Mouse (Mus musculus) myocyte (in vitro differentiated cells): ENCODE data around the gene Dct.

Experiments
- CEBPB ChIP-seq: IDR thresholded peaks from 2 replicates; pipeline ENCODE4 v1.6.1; 2011; ENCODE audit warnings: mild to moderate bottlenecking, moderate library complexity; ENCODE audit not compliant: poor library complexity, insufficient read depth, severe bottlenecking
- E2F4 ChIP-seq: IDR thresholded peaks from one replicate; pipeline ENCODE4 v1.6.1; 2011; ENCODE audit warnings: mild to moderate bottlenecking, control low read depth, moderate library complexity; ENCODE audit not compliant: insufficient read depth
- MAX ChIP-seq: IDR thresholded peaks from one replicate; pipeline ENCODE4 v1.6.1; 2011; ENCODE audit warnings: low read depth, mild to moderate bottlenecking, control low read depth
- MYOD1 ChIP-seq, 3 experiments: IDR thresholded peaks; one replicate each; pipeline ENCODE4 v1.6.1; 2011; ENCODE audit warnings: control low read depth in 2 of 3, low read depth in 2 of 3, mild to moderate bottlenecking in 2 of 3, moderate library complexity in 1 of 3; ENCODE audit not compliant: insufficient read length in 2 of 3, control insufficient read depth in 1 of 3
- MYOG ChIP-seq, 3 experiments: IDR thresholded peaks; one replicate each; pipeline ENCODE4 v1.6.1; 2011; ENCODE audit warnings: control low read depth in 2 of 3, low read depth in 2 of 3, mild to moderate bottlenecking in 2 of 3; ENCODE audit not compliant: insufficient read length in 2 of 3, control insufficient read depth in 1 of 3, insufficient read depth in 1 of 3
- POLR2A ChIP-seq: IDR thresholded peaks from one replicate; pipeline ENCODE4 v1.6.1; 2011; ENCODE audit warnings: low read depth, mild to moderate bottlenecking, control low read depth, moderate library complexity; ENCODE audit not compliant: insufficient read length
- POLR2AphosphoS2 ChIP-seq: IDR thresholded peaks from one replicate; pipeline ENCODE4 v1.6.1; 2011; ENCODE audit warnings: low read depth, control low read depth; ENCODE audit not compliant: insufficient read length
- REST ChIP-seq: IDR thresholded peaks from one replicate; pipeline ENCODE4 v1.6.1; 2011; ENCODE audit warnings: mild to moderate bottlenecking, control low read depth, moderate library complexity; ENCODE audit not compliant: insufficient read depth, insufficient read length
- SRF ChIP-seq: IDR thresholded peaks from one replicate; pipeline ENCODE4 v1.6.1; 2011; ENCODE audit warnings: low read depth; ENCODE audit not compliant: control insufficient read depth, insufficient read length
- TCF12 ChIP-seq: IDR thresholded peaks from one replicate; pipeline ENCODE4 v1.6.1; 2011; ENCODE audit warnings: mild to moderate bottlenecking, control low read depth; ENCODE audit not compliant: poor library complexity, insufficient read depth, severe bottlenecking
- TCF3 ChIP-seq: IDR thresholded peaks from one replicate; pipeline ENCODE4 v1.6.1; 2011; ENCODE audit warnings: low read depth, control low read depth; ENCODE audit not compliant: insufficient read length
- USF1 ChIP-seq: IDR thresholded peaks from one replicate; pipeline ENCODE4 v1.6.1; 2011; ENCODE audit warnings: low read depth, mild to moderate bottlenecking, control low read depth, moderate library complexity

GRCm38 (mm10) chr14:118027564-118027963 lies 24.5 kb downstream of the Dct start:
- TF ChIP-seq POLR2A (no peak), TCF3 (no peak), MAX (no peak), POLR2AphosphoS2 (no peak), TCF12 (no peak), E2F4 (no peak), MYOD1 (IDR thresholded peaks at IDR 0.05; ENCODE audit: control insufficient read depth in 1 of 3, insufficient read length in 2 of 3, low read depth in 2 of 3) (no peak), USF1 (no peak), MYOG (IDR thresholded peaks at IDR 0.05; ENCODE audit: control insufficient read depth in 1 of 3, insufficient read depth in 1 of 3, insufficient read length in 2 of 3, low read depth in 2 of 3) (no peak), REST (no peak), CEBPB (no peak), SRF (no peak)
